Mouse (Mus musculus): Measurements from ENCODE around the gene Gtf2ird2. TPM values are rescaled to one million over a fixed set of nuclear protein-coding genes. Genes with fewer than 3 reads are reported as not detected.

The Gtf2ird2 gene
- polyA plus RNA-seq, 1 experiment from 2014 or later = 11.0 TPM

DNA sequence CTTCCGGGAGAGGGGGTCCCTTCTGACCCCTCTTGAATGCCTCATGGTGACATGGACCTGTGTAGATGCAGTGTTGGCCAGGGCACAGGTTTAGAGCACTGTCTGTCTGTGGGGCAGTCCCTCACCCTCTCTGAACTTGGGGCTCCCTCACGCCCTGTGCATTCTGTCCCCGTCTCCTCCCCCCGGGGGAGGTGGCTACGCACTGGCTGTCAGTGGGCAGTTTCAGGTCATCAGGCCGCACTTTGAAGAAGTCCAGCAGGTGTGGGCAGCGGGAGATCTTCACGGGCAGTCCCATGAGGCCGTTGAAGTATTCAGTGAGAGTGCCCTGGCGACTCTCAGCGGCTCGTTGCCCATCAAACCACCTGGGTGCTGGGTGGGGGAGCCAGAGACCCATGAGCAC lies 43.1 kb downstream of the Gtf2ird2 start:
- Histone ChIP-seq H3K36me3 (ENCODE audit: poor library complexity, severe bottlenecking) (no peaks in the 10 kb centered on the region), H3K4me3 (no peak overlapping the region), H3K9ac (no peak overlapping the region), H3K9me3 (replicated peaks) (no peaks in the 10 kb centered on the region), H3K4me2 (no peak overlapping the region), H3K4me1 (peaks cover 3% of the 10 kb centered on the region), H3K27me3 (peaks cover 10% of the 10 kb centered on the region), H3K27ac (no peak overlapping the region)
- WGBS = 75% methylated on average over 12 of the region's 12 CpGs
- ATAC-seq = no peak

DNA sequence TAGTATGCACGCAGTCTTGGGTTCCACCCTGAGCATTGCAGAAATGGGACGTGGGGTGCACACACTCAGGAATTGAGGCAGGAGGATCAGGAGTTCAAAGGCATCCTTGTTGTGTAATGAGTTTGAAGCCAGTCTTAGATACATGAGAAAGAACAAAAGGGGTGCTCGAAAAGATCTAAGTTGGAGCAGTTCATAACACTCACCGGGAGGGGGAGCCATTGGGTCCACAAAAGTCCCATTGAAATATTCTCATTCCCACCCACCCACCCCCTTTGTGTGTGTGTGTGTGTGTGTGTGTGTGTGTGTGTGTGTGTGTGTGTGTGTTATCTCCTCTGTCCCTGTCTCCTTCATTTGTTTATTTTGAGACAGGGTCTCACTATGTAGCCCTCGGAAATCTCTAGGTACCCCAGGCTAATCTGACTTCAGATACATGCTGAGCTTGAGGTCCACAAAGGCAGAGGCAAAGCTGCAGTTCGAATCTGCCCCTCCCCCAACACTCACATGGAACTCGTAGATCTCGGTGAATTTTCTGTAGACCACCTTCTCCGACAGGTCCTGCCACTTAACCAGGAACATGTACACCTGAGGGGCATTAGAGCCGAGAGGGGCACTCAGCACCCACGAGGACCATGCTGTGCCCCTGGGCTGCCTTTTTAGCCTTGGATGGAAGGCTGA lies 43.9 kb downstream of the Gtf2ird2 start:
- H3K27me3 ChIP-seq = peaks cover 2% of the 10 kb centered on the region
- no peaks in the 10 kb centered on the region for H3K4me1 ChIP-seq
- H3K36me3 ChIP-seq (ENCODE audit: poor library complexity, severe bottlenecking) = no peaks in the 10 kb centered on the region
- H3K4me2 ChIP-seq = no peak overlapping the region
- WGBS = 42% methylated on average over 11 of the region's 11 CpGs
- ATAC-seq = no peak
- no peaks in the 10 kb centered on the region for H3K9me3 ChIP-seq (replicated peaks)
- H3K4me3 ChIP-seq = no peak overlapping the region
- H3K9ac ChIP-seq = no peak overlapping the region
- no peak overlapping the region for H3K27ac ChIP-seq

DNA sequence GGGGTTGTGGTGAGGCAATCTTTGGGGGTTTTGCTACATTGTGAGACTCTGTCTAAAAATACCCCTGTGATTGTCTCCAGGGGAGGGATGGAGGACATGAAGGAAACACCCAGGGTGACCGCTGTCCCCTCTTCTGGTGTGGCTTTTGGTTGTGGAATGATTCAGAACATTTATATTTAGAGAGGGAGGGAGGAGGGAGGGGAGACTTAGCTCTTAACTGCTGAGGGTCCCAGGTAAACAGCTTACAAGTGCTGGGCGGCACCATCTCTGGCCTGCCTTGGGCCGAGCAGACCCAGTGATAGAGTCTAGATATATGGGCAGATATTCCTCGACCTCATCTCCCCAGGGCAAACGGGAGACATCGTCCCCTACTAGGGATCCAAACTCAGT lies 44.4 kb downstream of the Gtf2ird2 start:
- H3K27ac ChIP-seq = no peak overlapping the region

DNA sequence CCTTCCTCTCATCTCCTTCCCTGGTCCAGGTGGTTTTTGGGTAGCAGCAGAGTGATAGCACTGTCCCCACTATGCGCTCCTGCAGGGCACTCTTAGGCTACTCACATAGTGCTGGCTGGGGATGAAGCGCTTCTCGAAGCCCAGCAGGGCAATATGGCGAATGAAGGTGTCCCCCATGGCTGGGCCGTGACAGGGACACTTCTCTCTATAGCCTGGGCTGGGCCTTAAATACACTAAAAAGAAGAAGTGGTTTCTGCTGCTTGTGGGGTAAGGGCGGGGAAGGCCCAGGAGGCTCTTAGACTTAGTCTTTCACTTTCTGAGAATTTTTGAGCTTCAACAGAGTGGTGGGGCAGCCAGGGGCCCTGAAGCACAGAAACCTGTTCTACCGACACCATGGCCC lies 45.6 kb downstream of the Gtf2ird2 start, which contains the start of gene Ncf1:
Gene Ncf1 (minus strand): TSS at position 235 of the 400 bp plus-strand sequence.
- Histone ChIP-seq H3K4me3 (no peak within 1 kb of the TSS), H3K4me2 (no peak within 1 kb of the TSS), H3K27ac (no peak within 1 kb of the TSS), H3K9ac (no peak within 1 kb of the TSS), H3K27me3 (no peaks in the 10 kb centered on the region), H3K4me1 (0 out of 2 replicates have a peak, but pooled peaks cover 6% of the 10 kb centered on the region), H3K9me3 (replicated peaks) (no peaks in the 10 kb centered on the region), H3K36me3 (ENCODE audit: poor library complexity, severe bottlenecking) (no peaks in the 10 kb centered on the region)
- no peak for ATAC-seq
- 88% methylated on average over 7 of the region's 7 CpGs for WGBS

More for the DNA sequence above, 44.4 kb downstream of the Gtf2ird2 start:
- Histone ChIP-seq H3K4me3 (no peak overlapping the region), H3K27me3 (no peaks in the 10 kb centered on the region; the same call in 1 of the 2 replicates), H3K4me2 (no peak overlapping the region), H3K9me3 (replicated peaks) (no peaks in the 10 kb centered on the region), H3K9ac (no peak overlapping the region), H3K4me1 (no peaks in the 10 kb centered on the region), H3K36me3 (ENCODE audit: poor library complexity, severe bottlenecking) (no peaks in the 10 kb centered on the region)
- WGBS = 86% methylated on average over 6 of the region's 6 CpGs
- no peak for ATAC-seq

DNA sequence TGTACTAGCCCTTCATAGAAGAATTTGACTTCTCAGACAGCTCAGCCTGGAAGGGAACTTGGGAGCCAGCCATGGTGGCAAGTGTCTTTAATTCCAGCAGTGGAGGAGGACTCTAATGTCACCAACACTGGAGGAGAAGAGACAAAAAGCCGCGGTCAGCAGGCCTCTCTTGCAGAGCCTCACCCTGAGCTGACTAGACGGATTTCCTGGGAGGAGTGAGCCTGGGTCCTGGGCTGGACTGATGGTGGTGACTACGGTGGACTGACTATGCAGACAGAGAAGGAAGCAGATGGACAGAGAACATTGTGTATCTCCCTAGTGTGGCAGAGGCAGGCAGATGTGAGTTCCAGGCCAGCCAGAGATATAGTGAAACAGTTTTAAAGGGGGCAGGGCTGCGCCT lies 47.6 kb downstream of the Gtf2ird2 start:
- H3K4me1 ChIP-seq = peaks cover 19% of the 10 kb centered on the region
- H3K27ac ChIP-seq = no peak overlapping the region
- H3K36me3 ChIP-seq (ENCODE audit: poor library complexity, severe bottlenecking) = peaks cover 12% of the 10 kb centered on the region
- 86% methylated on average over 5 of the region's 5 CpGs for WGBS
- no peaks in the 10 kb centered on the region for H3K27me3 ChIP-seq
- no peaks in the 10 kb centered on the region for H3K9me3 ChIP-seq (replicated peaks)
- H3K4me3 ChIP-seq = no peak overlapping the region
- H3K9ac ChIP-seq = no peak overlapping the region
- H3K4me2 ChIP-seq = no peak overlapping the region
- no peak for ATAC-seq

DNA sequence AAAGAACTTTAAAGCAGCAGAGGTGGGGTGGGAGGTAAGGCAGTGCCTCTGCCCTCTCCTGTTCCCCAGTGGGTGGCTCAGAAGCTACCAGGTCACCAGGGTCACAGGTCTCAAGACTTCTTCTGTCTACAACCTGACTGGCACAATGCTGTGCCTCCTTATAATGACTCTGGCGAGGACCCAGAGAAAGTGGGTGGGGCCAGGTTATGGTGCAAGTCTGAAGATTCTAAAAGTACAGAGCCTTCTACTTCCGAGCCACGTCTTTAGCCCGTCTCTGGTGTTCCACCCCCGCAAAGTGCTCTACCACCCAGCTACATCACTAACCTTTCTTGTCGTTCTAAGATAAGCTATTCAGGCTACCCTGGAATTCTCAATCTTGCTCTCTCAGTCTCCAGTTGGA lies 48.3 kb downstream of the Gtf2ird2 start:
- H3K9ac ChIP-seq = no peak overlapping the region
- peaks cover 19% of the 10 kb centered on the region for H3K36me3 ChIP-seq (ENCODE audit: poor library complexity, severe bottlenecking)
- no peak overlapping the region for H3K4me2 ChIP-seq
- no peak for ATAC-seq
- 72% methylated on average over 6 of the region's 6 CpGs for WGBS
- no peaks in the 10 kb centered on the region for H3K9me3 ChIP-seq (replicated peaks)
- H3K27me3 ChIP-seq = no peaks in the 10 kb centered on the region
- no peak overlapping the region for H3K4me3 ChIP-seq
- H3K27ac ChIP-seq = no peak overlapping the region
- H3K4me1 ChIP-seq = peaks cover 19% of the 10 kb centered on the region

DNA sequence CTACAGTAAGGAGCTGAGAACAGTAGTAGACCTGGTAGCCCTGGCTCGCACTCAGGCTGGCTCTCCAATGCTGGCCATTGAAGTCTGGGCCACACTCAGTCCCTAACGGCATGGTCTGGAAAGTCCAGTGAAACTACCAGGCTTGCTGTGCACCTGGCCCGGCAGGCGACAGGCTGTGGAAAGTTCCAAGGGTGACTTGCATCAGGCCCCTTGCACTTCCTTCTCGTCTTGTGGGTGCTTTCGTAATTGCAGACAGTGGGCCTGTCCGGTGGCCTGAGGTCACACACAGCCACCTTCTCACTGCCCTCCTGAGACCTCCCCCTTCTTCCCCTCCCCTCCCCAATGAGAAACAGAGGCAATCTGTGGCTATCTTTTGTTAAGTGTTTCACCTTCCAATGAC lies 48.7 kb downstream of the Gtf2ird2 start:
- no peaks in the 10 kb centered on the region for H3K9me3 ChIP-seq (replicated peaks)
- no peak overlapping the region for H3K27ac ChIP-seq
- ATAC-seq = no peak
- H3K36me3 ChIP-seq (ENCODE audit: poor library complexity, severe bottlenecking) = peaks cover 24% of the 10 kb centered on the region
- 54% methylated on average over 7 of the region's 7 CpGs for WGBS
- H3K9ac ChIP-seq = no peak overlapping the region
- no peak overlapping the region for H3K4me3 ChIP-seq
- H3K27me3 ChIP-seq = no peaks in the 10 kb centered on the region
- H3K4me1 ChIP-seq = peaks cover 19% of the 10 kb centered on the region
- H3K4me2 ChIP-seq = no peak overlapping the region

DNA sequence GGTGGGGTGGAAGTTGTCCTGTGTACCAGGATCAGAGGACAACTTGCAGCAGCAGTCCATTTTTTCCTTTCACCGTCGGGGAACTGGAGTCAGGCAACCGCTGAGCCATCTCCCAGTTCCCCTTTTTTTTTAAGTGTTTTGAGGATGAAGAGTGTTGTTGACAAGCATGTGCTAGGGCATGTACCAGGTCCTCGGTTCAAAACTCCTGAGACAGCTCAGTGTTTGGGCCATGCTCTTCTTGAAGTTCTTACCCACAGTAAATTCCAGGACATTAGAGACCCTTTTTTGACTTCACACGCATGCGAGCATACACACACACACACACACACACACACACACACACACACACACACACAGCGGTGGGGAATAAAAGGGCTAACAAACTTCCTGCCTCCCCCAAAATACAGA lies 49.4 kb downstream of the Gtf2ird2 start:
- H3K4me2 ChIP-seq = no peak overlapping the region
- peaks cover 23% of the 10 kb centered on the region for H3K4me1 ChIP-seq
- H3K27ac ChIP-seq = no peak overlapping the region
- no peaks in the 10 kb centered on the region for H3K27me3 ChIP-seq
- whole genome bisulfite sequencing = 72% methylated on average over 7 of the region's 7 CpGs
- no peaks in the 10 kb centered on the region for H3K9me3 ChIP-seq (replicated peaks)
- H3K4me3 ChIP-seq = no peak overlapping the region
- ATAC-seq = no peak
- peaks cover 31% of the 10 kb centered on the region for H3K36me3 ChIP-seq (ENCODE audit: poor library complexity, severe bottlenecking)
- no peak overlapping the region for H3K9ac ChIP-seq

DNA sequence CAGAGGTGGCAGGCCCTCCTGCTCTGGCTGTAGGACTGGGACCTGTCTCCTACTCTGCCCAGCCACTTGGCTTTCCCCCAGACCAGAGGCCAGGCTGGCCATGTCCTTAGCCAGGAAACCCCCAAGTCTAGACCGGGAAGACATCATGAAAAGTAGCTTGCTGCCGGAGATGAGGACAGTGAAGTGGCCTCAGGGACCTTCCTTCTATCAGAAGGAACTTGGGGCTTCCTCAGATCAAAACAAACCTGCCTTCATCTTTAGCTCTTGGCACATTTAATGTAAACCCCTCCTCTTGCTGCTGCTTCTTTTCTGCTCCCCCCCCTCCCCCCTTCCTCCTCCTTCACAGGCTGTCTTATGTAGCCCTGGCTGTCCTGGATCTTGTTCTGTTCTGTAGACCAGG lies 50.4 kb downstream of the Gtf2ird2 start:
- no peak overlapping the region for H3K4me2 ChIP-seq
- H3K9ac ChIP-seq = no peak overlapping the region
- no peaks in the 10 kb centered on the region for H3K9me3 ChIP-seq (replicated peaks)
- H3K36me3 ChIP-seq (ENCODE audit: poor library complexity, severe bottlenecking) = peaks cover 40% of the 10 kb centered on the region
- H3K4me1 ChIP-seq = peaks cover 33% of the 10 kb centered on the region
- ATAC-seq = no peak
- no peaks in the 10 kb centered on the region for H3K27me3 ChIP-seq
- H3K27ac ChIP-seq = peak overlapping the region; percentile 51
- 73% methylated on average over 2 of the region's 2 CpGs for WGBS
- no peak overlapping the region for H3K4me3 ChIP-seq

DNA sequence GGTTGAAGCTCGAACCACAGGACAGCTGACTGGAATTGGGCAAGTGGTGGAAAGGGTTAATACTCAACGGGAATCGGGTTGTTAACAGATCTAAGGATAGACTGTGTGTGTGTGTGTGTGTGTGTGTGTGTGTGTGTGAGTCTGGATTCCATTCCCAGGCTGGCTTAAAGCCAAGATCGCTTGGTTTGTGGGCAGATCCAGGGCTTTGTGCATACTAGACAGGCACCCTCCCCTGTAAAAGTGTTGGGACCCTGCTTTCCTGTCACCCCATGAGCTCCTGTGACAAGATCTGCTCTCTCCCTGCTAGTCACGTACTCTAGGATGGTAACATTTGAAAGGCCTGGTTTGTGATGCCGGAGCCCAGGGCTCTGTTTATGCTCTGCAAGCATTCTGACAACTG lies 51.3 kb downstream of the Gtf2ird2 start:
- H3K4me3 ChIP-seq = no peak overlapping the region
- 36% methylated on average over 6 of the region's 6 CpGs for WGBS
- no peak overlapping the region for H3K4me2 ChIP-seq
- peaks cover 49% of the 10 kb centered on the region for H3K36me3 ChIP-seq (ENCODE audit: poor library complexity, severe bottlenecking)
- no peaks in the 10 kb centered on the region for H3K27me3 ChIP-seq
- peaks cover 35% of the 10 kb centered on the region for H3K4me1 ChIP-seq
- H3K27ac ChIP-seq = peak overlapping the region; percentile 75
- no peaks in the 10 kb centered on the region for H3K9me3 ChIP-seq (replicated peaks)
- ATAC-seq = peak; percentile 57; the same call in 1 of the 2 replicates
- H3K9ac ChIP-seq = 0 out of 2 replicates have a peak overlapping the region, but pooled peaks have one; percentile 12

DNA sequence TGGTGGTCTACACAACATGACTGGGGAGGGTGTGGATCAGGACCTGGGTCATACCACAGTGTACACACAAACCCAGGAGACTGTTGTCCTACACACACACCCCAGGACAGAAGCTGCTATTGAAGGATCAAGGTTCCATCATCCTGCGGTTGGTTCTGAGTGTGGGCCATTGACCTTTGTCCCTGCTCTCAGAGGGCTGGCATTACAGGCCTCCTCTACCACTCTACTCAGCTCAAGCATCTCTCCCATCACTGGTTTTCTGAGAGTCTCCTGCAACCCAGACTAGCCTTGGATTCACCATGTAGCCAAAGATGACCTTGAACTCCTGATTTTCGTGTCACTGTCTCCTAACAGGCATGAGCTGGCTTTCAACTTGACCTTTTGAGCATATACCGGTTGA lies 52.4 kb downstream of the Gtf2ird2 start:
- WGBS = 95% methylated on average over 3 of the region's 3 CpGs
- Histone ChIP-seq H3K4me3 (no peak overlapping the region), H3K36me3 (ENCODE audit: poor library complexity, severe bottlenecking) (peaks cover 61% of the 10 kb centered on the region), H3K4me1 (peaks cover 35% of the 10 kb centered on the region), H3K4me2 (no peak overlapping the region), H3K27ac (peak overlapping the region; percentile 75; the same call in 1 of the 2 replicates), H3K9me3 (replicated peaks) (no peaks in the 10 kb centered on the region), H3K27me3 (no peaks in the 10 kb centered on the region), H3K9ac (no peak overlapping the region)
- no peak for ATAC-seq

DNA sequence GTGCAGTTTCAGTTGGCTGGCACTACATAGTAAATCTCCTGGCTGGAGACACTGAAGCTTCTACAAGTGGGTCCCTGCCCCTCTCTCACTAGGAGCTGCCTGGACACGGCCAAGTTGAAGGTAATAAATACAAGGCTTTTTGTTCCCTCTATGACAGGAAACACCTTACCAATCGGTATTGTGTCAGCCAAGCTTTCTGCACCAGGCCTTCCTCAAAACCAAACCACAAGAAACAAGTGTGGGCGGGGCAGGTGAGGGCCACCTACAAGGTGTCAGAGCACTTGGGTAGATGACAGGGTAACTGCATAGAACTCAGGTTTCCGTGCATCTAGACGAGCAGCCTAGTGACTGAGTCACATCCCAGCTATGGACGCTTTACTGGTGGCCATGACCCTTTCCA lies 53.0 kb downstream of the Gtf2ird2 start:
- H3K4me1 ChIP-seq = peaks cover 35% of the 10 kb centered on the region
- no peak overlapping the region for H3K4me3 ChIP-seq
- H3K27ac ChIP-seq = 0 out of 2 replicates have a peak overlapping the region, but pooled peaks have one; percentile 17
- H3K4me2 ChIP-seq = no peak overlapping the region
- ATAC-seq = no peak
- WGBS = 93% methylated on average over 6 of the region's 6 CpGs
- peaks cover 66% of the 10 kb centered on the region for H3K36me3 ChIP-seq (ENCODE audit: poor library complexity, severe bottlenecking)
- H3K9ac ChIP-seq = no peak overlapping the region
- no peaks in the 10 kb centered on the region for H3K27me3 ChIP-seq
- H3K9me3 ChIP-seq (replicated peaks) = no peaks in the 10 kb centered on the region

DNA sequence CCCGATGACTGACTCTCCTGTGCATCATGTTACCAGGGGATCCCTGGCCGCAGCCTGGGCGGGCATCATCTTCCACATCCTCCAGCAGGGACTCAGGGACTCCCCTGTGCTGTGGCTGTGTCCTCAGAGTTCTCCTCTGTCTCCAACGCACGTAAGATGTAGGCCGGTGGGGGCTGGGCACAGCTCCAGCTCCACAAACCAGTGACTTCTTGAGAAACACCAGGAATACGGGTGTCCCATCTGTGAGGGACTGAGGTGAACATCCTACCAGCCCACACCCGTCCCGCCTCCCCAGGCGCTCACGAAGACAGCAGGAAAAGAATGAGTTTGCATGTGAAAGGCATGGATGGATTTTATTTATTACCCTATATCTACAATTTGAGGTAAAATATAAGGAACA lies 53.7 kb downstream of the Gtf2ird2 start:
- H3K27me3 ChIP-seq = no peaks in the 10 kb centered on the region
- peaks cover 35% of the 10 kb centered on the region for H3K4me1 ChIP-seq
- H3K4me2 ChIP-seq = no peak overlapping the region
- no peaks in the 10 kb centered on the region for H3K9me3 ChIP-seq (replicated peaks)
- peaks cover 73% of the 10 kb centered on the region for H3K36me3 ChIP-seq (ENCODE audit: poor library complexity, severe bottlenecking)
- H3K27ac ChIP-seq = no peak overlapping the region
- 93% methylated on average over 11 of the region's 11 CpGs for WGBS
- no peak overlapping the region for H3K4me3 ChIP-seq
- no peak for ATAC-seq
- no peak overlapping the region for H3K9ac ChIP-seq

Measured in forebrain, embryonic 13.5 days (tissue).